Mouse (Mus musculus): ENCODE results near the gene Nol8. TPM values are rescaled to one million over a fixed set of nuclear protein-coding genes. Genes with fewer than 3 reads are reported as not detected.
A peak's percentile ranks its signal among the peaks of the same experiment; 100 is the strongest.

The Nol8 gene
- 7.8 and 10.3 TPM in 2 replicates for polyA plus RNA-seq (2012; ENCODE audit: insufficient read depth, insufficient read length, missing spikeins)

GRCm38 (mm10) chr13:49652481-49653179 lies at the start of gene Nol8, which contains the start of gene Cenpp:
Gene Nol8, plus strand, starts transcription at chr13:49653078.
Gene Cenpp, minus strand, starts transcription at chr13:49652785.
- peak within 1 kb of the TSS; percentile 66 for H3K4me3 ChIP-seq (ENCODE audit: insufficient read depth, low read depth, low read length)

GRCm38 (mm10) chr13:49603603-49604002 lies 49.3 kb upstream of the Nol8 start:
- Histone ChIP-seq H3K4me1 (ENCODE audit: control insufficient read depth, insufficient read depth, insufficient read length, low read length) (no peaks in the 10 kb centered on the region; the same call in 1 of the 2 replicates), H3K27ac (replicated peaks; ENCODE audit: low read depth, low read length) (no peak overlapping the region), H3K4me3 (ENCODE audit: insufficient read depth, low read depth, low read length) (no peak overlapping the region)

More at GRCm38 (mm10) chr13:49652481-49653179, at the start of gene Nol8, which contains the start of gene Cenpp:
- H3K27ac ChIP-seq (replicated peaks; ENCODE audit: low read depth, low read length): peak within 1 kb of the TSS; percentile 74
- no peaks in the 10 kb centered on the region for H3K4me1 ChIP-seq (ENCODE audit: control insufficient read depth, insufficient read depth, insufficient read length, low read length)

- Histone ChIP-seq H3K4me1 (ENCODE audit: control insufficient read depth, insufficient read depth, insufficient read length, low read length) (no peaks in the 10 kb centered on the region; the same call in 1 of the 2 replicates), H3K27ac (replicated peaks; ENCODE audit: low read depth, low read length) (no peak within 1 kb of the TSS), H3K4me3 (ENCODE audit: insufficient read depth, low read depth, low read length) (peak within 1 kb of the TSS; percentile 8; the same call in 1 of the 2 replicates)
Measured at GRCm38 (mm10) chr13:49607714-49608113, 45.2 kb upstream of the Nol8 start, which contains the start of gene Ogn. Gene Ogn, plus strand, starts transcription at chr13:49608046.

- H3K4me3 ChIP-seq (ENCODE audit: insufficient read depth, low read depth, low read length): peak overlapping the region; percentile 8; the same call in 1 of the 2 replicates
- no peaks in the 10 kb centered on the region; the same call in 1 of the 2 replicates for H3K4me1 ChIP-seq (ENCODE audit: control insufficient read depth, insufficient read depth, insufficient read length, low read length)
- H3K27ac ChIP-seq (replicated peaks; ENCODE audit: low read depth, low read length): no peak overlapping the region
Measured at GRCm38 (mm10) chr13:49608589-49609322, 44.1 kb upstream of the Nol8 start.

- Histone ChIP-seq H3K4me1 (ENCODE audit: control insufficient read depth, insufficient read depth, insufficient read length, low read length) (no peaks in the 10 kb centered on the region), H3K4me3 (ENCODE audit: insufficient read depth, low read depth, low read length) (no peak overlapping the region), H3K27ac (replicated peaks; ENCODE audit: low read depth, low read length) (no peak overlapping the region)
Measured at GRCm38 (mm10) chr13:49617021-49617420, 35.9 kb upstream of the Nol8 start.

GRCm38 (mm10) chr13:49618365-49618764 lies 34.5 kb upstream of the Nol8 start:
- Histone ChIP-seq H3K4me1 (ENCODE audit: control insufficient read depth, insufficient read depth, insufficient read length, low read length) (no peaks in the 10 kb centered on the region), H3K27ac (replicated peaks; ENCODE audit: low read depth, low read length) (no peak overlapping the region), H3K4me3 (ENCODE audit: insufficient read depth, low read depth, low read length) (no peak overlapping the region)

- Histone ChIP-seq H3K4me1 (ENCODE audit: control insufficient read depth, insufficient read depth, insufficient read length, low read length) (no peaks in the 10 kb centered on the region), H3K27ac (replicated peaks; ENCODE audit: low read depth, low read length) (no peak overlapping the region), H3K4me3 (ENCODE audit: insufficient read depth, low read depth, low read length) (no peak overlapping the region)
Measured at GRCm38 (mm10) chr13:49623216-49623615, 29.7 kb upstream of the Nol8 start.

- Histone ChIP-seq H3K4me3 (ENCODE audit: insufficient read depth, low read depth, low read length) (no peak overlapping the region), H3K27ac (replicated peaks; ENCODE audit: low read depth, low read length) (no peak overlapping the region), H3K4me1 (ENCODE audit: control insufficient read depth, insufficient read depth, insufficient read length, low read length) (no peaks in the 10 kb centered on the region)
Measured at GRCm38 (mm10) chr13:49628167-49628566, 24.7 kb upstream of the Nol8 start.

GRCm38 (mm10) chr13:49629076-49629475 lies 23.8 kb upstream of the Nol8 start:
- no peaks in the 10 kb centered on the region for H3K4me1 ChIP-seq (ENCODE audit: control insufficient read depth, insufficient read depth, insufficient read length, low read length)
- H3K4me3 ChIP-seq (ENCODE audit: insufficient read depth, low read depth, low read length): no peak overlapping the region
- no peak overlapping the region for H3K27ac ChIP-seq (replicated peaks; ENCODE audit: low read depth, low read length)

- H3K4me3 ChIP-seq (ENCODE audit: insufficient read depth, low read depth, low read length): no peak overlapping the region
- no peaks in the 10 kb centered on the region for H3K4me1 ChIP-seq (ENCODE audit: control insufficient read depth, insufficient read depth, insufficient read length, low read length)
- no peak overlapping the region for H3K27ac ChIP-seq (replicated peaks; ENCODE audit: low read depth, low read length)
Measured at GRCm38 (mm10) chr13:49639965-49640364, 12.9 kb upstream of the Nol8 start.

GRCm38 (mm10) chr13:49642650-49643049 lies 10.2 kb upstream of the Nol8 start:
- Histone ChIP-seq H3K4me1 (ENCODE audit: control insufficient read depth, insufficient read depth, insufficient read length, low read length) (no peaks in the 10 kb centered on the region), H3K4me3 (ENCODE audit: insufficient read depth, low read depth, low read length) (no peak overlapping the region), H3K27ac (replicated peaks; ENCODE audit: low read depth, low read length) (no peak overlapping the region)

GRCm38 (mm10) chr13:49643669-49644362 lies 9.1 kb upstream of the Nol8 start:
- Histone ChIP-seq H3K4me1 (ENCODE audit: control insufficient read depth, insufficient read depth, insufficient read length, low read length) (no peaks in the 10 kb centered on the region), H3K4me3 (ENCODE audit: insufficient read depth, low read depth, low read length) (no peak overlapping the region), H3K27ac (replicated peaks; ENCODE audit: low read depth, low read length) (no peak overlapping the region)

- no peak overlapping the region for H3K4me3 ChIP-seq (ENCODE audit: insufficient read depth, low read depth, low read length)
- H3K4me1 ChIP-seq (ENCODE audit: control insufficient read depth, insufficient read depth, insufficient read length, low read length): no peaks in the 10 kb centered on the region
- no peak overlapping the region for H3K27ac ChIP-seq (replicated peaks; ENCODE audit: low read depth, low read length)
Measured at GRCm38 (mm10) chr13:49644731-49645529, 7.9 kb upstream of the Nol8 start.

- H3K4me3 ChIP-seq (ENCODE audit: insufficient read depth, low read depth, low read length): no peak overlapping the region
- no peak overlapping the region for H3K27ac ChIP-seq (replicated peaks; ENCODE audit: low read depth, low read length)
- no peaks in the 10 kb centered on the region for H3K4me1 ChIP-seq (ENCODE audit: control insufficient read depth, insufficient read depth, insufficient read length, low read length)
Measured at GRCm38 (mm10) chr13:49646019-49646418, 6.9 kb upstream of the Nol8 start.
